Mouse (Mus musculus): ENCODE measurements around the gene Ltbr.

Ltbr gene

DNA sequence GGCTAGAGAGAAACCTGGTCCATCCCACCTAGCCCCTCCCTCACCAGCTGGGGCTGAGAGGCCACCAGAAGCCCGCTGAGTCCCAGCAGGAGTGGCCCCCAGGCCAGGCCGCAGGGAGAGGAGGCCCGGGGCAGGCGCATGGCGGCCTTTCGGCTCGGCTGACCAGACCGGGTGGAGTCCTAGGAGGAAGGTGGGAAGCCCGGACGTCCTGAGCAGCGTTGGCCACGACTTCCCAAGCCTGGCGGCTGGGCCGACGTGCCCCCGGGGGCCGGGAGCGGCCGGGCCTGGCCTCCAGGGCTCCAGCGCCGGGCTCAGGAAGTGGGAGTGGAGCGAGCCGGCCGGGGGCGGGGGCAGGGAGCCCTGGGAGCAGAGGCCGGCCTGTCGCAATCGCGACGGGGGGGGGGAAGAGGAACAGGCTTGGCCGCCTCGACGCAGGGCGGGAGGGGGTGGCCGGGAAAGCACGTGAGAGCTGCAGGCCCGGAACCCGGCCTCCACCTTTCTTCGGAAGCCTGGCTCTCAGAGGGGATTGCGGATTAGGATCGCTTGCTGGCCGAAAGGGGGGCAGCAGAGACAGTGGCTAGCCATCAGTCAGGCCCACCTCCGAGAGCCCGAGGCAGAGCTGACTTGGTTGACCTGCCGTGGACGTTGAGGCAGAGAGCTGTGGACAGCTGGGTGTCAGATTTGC is at the start of gene Ltbr:
TSS of gene Ltbr (minus strand) at position 340 of the 685 bp plus-strand sequence.
- peak; percentile 20 to 21 for DNase-seq (ENCODE audit: low spot score in 2 of 2)

DNA sequence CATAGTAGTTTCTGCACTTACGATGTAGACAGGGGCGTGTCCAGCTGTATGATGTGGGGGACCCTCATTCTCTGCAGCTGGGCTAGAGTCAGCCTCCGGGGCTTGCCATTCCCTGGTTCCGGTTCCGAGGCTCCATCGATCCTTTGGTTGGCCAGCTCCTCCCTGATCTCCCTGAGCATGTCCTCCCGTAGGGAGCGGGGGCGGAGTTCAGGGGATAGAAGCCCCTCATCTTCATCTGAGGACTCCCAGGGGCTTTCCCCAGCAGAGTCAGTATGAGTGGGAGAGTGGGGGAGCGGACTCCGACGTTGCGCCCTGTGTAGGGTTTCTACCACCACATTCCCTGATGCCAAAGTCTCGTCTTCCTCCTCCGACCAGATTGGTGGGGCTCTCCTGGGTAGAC is 49.3 kb upstream of the Ltbr start:
- DNase-seq (ENCODE audit: low spot score in 2 of 2), result no peak

DNA sequence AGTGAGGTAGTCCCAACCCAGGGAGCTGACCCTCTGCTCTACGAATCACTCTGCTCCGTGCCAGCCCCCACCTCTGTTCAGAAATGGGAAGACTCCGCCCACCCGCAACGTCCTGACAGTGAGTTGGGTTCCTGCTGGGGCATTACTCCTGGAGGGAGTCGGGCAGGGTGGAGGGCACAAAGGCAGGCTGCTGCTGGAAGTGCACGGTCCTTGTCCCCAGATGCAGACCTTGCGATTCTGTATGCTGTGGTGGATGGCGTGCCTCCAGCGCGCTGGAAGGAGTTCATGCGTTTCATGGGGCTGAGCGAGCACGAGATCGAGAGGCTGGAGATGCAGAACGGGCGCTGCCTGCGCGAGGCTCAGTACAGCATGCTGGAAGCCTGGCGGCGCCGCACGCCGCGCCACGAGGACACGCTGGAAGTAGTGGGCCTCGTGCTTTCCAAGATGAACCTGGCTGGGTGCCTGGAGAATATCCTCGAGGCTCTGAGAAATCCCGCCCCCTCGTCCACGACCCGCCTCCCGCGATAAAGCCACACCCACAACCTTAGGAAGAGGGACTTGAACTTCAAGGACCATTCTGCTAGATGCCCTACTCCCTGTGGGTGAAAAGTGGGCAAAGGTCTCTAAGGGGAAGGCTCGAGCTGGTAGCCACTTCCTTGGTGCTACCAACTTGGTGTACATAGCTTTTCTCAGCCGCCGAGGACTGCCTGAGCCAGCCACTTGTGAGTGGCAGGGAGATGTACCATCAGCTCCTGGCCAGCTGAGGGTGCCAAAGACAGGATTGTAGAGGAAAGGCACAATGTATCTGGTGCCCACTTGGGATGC is 48.0 kb upstream of the Ltbr start:
- no peak for DNase-seq (ENCODE audit: low spot score in 2 of 2)

DNA sequence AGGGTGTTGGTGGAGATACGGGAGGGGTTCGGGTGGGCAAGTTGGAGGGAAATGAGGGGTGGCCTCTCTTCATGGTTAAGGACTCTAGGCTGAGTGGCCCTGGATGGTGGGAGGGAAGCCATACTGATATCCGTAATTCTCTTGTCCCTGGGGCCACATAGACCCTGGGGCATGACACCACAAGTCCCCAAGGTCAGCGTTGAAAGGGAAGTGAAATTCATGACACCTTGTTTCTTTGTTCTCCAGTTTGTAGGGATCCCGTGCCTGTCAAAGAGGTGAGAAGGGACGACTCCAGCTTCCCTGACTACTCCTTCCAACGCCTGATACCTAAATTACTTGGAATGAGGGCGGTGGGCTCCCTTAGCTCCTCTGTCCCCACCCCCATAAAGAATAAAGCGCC is 47.2 kb upstream of the Ltbr start:
- DNase-seq (ENCODE audit: low spot score in 2 of 2), result no peak

DNA sequence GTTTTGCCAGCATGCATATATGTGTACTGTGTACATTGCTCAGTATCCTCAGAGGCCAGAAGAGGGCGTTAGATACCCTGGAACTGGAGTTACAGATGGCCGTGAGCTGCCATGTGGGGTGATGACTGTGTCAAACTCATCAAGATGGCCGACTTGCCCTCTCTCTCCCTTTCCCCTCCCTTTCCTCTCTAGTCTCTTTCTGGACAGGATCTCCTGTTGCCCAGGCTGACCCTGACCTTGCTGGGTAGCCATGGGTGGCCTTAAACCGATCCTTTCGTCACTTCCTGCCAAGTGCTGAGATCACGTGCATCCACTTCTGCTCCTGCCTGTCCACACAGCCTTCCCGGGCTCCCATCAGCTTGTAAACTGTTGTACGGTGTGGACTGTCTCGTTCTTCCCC is 46.3 kb upstream of the Ltbr start:
- DNase-seq (ENCODE audit: low spot score in 2 of 2), result no peak

DNA sequence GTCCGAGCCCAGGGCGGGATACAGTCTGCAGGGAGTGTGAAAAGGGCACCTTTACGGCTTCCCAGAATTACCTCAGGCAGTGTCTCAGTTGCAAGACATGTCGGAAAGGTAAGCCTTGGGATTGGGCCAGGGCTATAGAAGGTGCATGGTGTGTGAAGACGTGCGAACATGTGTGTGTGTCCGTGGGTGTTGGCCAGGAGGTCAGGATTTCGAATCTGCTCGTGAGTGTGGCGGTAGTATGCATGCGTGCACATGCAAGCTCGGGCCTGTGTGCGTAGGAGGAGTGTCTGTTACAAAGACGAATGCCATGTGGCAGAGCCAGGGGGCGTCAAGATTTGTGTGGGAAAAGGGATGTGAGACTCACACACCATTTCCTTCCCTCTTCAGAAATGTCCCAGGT is 43.6 kb upstream of the Ltbr start:
- DNase-seq (ENCODE audit: low spot score in 2 of 2), result no peak

DNA sequence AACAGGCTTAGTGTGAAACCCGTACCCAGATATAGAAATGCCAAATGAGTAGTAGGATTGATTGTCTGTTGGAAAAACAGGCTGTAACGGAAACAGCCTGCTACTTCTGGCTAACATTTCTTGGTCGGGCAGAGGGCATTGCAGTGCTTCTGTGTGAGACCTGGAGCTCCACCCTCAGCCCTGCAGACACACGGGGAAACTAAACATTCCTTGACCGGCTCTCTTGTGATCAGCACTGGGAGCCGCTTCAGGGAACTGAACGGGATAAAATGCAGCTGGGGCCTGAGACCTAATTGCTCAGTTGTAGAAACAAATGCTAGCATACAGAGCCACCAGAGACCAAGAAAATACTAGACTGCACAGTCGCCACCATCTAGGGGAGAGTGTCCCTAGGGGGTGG is 42.6 kb upstream of the Ltbr start:
- no peak for DNase-seq (ENCODE audit: low spot score in 2 of 2)

DNA sequence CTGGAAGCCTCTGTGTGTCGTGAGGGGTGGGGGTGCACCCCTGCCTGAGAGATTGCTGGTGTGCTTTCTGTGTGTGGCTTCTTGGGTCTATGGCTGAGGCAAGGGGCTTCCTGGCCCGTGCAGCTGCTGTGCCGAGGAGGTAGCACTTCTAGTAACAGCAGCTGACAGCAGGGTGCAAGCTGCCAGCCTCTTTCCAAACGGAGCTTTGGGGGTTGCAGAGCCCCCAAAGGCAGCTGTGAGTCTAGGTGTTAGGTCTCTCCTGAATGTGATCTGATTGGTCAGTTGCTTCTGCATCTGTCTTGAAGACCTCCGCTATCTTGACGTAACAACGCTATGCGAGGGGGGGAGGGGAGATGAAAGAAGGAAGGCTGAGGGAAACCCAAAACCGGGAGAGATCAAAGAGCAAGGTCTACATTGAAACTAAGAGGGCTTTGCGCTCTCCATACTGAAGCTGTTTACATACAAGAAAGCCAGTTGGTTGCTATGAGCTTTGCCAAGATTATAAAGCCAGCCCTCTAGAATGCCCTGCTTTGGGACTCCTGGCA is 41.6 kb upstream of the Ltbr start:
- DNase-seq (ENCODE audit: low spot score in 2 of 2), result no peak

DNA sequence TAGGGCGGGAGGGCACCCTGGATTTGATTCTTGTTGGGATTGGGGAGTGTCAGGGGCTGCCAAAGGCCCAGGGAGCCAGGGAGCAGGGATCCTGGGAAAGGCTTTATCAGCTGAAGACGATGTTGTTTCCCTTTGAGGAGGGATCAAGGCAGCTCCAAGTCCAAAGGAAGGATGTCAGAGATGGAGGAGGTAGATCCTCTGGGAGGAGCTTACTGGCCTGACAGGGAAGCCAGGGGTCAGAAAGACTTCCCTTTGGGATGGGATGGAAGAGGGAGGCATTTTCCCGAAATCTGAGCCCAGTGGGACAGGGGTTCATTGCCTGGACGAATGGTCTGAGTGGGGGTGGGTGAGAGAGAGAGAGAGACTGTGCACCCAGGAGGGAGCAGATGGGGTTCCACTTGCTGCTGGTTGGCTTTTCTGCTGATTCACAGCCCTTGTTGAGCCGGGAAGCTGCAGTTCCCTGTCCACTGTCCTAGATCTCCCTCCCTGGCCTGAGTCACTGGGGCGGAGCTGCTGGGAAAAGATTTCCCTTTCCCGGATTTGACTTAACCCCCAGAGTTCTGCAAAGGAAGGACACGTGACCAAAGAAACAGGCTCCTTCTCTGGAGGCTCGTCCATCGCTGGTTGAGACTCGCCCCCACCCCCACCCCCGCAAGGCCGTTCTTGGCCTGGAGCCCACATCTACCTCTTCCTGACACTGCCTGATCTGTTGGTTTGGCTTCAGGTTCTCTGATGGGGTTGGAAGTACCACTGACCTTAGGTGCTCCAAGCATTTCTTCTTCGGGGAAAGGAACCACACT is 40.9 kb upstream of the Ltbr start:
- DNase-seq (ENCODE audit: low spot score in 2 of 2), result no peak

DNA sequence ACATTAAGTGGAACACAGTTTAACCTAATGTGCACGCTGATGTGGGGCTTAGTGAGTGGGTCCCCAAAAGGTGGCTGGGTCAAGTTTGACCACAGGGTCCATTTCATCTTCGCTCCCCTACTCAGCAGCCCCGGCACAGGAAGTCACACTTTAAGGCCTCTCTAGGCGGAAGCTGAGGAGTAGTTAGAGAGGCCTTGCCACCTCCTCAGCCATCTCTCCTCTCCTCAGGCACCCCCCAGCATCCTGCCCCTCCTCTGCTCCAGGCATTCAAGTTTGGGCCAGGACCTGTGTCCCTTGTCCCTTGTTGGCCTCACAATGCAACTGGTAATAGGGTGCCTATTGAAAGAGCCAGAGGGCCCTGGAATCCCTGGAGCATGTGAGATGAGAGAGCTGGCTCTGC is 40.0 kb upstream of the Ltbr start:
- no peak for DNase-seq (ENCODE audit: low spot score in 2 of 2)

DNA sequence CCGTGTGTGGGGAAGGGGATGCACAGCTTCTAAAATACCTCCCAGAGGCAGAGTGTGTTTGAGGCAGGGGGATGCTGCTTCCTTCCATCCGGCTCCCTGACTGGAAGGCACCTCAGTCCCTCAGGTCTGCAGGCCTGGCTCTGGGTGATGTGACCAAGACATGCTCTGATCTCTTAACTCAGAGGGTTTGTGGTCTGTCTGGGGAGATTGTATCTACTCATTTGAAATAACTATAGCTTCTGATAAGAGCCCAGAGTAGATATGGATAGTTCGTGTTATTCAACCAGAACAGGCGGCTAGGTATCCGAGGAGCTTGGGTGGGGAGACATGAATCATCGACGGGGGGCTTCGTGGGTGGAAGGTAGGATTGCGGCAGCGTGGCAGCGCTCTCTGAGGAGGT is 39.5 kb upstream of the Ltbr start:
- DNase-seq (ENCODE audit: low spot score in 2 of 2), result no peak

DNA sequence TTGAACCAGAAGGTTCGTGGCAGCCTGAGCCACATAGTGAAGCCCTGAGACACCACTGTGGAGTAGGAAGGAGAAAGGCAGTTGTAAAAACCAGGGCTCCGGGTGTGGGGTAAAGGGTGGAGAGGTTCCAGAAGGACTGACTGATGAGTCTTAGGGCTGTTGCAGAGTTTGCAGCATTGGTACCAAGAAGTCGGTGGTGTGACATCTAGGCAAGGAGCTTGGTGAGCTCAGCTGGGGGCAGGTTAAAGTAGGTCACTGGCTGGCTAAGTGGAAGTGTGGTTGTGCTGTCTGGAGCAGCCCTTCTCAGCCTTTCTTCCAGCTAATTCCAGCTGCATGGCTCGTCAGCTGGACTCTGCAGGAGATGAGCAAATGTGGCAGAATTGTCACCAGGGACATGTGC is 39.1 kb upstream of the Ltbr start:
- DNase-seq (ENCODE audit: low spot score in 2 of 2), result no peak

DNA sequence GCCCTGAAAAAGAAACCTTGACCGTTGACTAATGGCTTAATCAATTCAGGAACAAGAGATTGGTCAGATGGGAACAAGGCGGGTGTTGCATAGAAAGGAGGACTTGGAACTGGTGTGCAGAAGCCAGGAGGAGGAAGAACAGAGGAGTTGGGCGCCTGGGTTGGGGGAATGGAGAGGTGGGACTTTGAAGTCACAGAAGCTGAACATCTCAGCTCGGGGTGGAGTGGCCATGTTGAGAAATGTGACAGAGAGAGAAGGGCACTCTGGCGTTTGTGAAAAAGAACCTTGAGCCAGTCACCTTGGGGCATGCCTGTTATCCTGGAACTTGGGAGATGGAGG is 38.3 kb upstream of the Ltbr start:
- no peak for DNase-seq (ENCODE audit: low spot score in 2 of 2)

DNA sequence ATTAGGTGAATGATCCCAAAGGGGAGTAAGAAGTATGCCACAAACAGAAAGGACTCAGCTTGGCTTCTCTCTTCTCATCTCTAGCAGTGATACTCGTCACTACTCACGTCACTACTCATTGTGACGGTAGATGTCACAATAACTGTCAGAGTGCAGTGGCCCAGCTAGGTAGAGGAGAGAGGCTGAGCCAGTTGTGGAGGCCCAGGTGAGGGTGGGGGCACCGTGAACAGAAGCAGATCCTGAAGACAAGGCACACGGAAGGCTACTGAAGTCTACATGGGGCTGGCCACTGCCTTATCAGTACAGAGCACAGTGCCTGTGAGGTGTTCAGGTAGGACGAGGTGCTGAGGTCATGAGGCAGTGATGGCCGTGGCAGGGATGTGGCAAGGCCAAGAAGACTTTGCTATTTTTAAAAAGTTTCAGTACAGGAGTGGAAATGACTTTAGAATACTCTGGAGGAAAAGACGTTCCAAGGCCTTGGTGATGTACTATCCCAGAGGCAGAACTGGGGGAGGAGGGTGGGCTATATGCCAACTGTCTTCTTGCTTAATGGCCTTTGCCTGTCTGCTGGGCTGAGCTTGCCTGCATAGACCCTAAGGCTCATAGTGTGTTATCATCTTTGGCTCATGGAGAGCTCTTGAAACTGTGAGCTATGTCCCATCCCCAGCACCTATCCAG is 37.8 kb upstream of the Ltbr start:
- DNase-seq (ENCODE audit: low spot score in 2 of 2), result no peak

DNA sequence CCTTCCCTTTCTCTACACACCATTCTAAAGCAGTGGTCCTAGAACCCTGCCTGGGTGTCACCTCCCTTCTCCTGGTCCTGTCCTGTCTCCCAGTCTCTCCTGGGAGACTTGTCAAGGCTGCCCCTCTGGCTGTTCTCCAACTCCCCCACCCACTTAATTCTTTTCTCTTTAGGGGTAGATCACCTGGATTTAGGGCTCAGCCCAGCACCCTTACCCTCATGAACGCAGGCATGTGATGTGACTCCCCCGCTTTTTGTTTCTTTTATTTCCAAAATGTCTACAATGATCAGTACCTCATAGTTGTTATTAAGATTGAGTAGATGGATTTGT is 37.3 kb upstream of the Ltbr start:
- no peak for DNase-seq (ENCODE audit: low spot score in 2 of 2)

DNA sequence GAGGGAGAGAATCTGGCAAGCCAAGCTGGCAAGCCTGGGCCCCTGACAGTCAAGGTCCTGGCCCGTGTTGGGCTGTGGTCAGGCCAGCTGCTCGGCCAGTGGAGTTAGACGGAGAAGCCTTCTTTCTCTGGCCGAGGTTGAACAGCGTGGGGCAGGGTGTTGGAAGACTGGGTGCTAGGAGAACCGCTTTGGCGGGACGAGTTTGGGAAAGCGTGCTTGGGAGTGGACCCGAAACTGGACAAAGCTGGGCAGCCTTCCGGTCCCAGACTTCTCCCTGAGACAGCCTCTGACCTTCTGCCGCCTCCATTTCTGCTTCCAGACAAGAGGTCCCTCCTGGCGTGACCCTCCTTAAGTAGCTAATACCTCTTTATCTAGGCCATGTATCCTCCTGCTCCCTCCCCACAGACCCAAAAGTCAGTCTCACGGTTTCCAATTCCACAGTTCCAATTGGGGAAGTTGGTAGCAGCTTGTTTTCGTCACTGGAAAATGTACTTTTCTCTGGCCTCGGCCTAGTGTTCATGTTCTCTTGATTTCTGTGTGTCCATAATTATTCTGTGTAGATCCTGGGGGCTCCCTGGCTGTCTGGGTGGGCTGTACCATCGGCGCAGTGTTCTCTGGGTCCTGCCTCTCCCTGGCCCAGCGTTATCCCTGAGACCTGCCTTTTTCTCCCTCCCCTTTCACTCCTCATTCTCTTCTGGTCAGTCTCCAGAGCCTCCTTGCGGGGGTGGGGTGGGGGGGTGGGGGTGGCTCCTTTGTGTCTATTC is 36.7 kb upstream of the Ltbr start:
- no peak for DNase-seq (ENCODE audit: low spot score in 2 of 2)

DNA sequence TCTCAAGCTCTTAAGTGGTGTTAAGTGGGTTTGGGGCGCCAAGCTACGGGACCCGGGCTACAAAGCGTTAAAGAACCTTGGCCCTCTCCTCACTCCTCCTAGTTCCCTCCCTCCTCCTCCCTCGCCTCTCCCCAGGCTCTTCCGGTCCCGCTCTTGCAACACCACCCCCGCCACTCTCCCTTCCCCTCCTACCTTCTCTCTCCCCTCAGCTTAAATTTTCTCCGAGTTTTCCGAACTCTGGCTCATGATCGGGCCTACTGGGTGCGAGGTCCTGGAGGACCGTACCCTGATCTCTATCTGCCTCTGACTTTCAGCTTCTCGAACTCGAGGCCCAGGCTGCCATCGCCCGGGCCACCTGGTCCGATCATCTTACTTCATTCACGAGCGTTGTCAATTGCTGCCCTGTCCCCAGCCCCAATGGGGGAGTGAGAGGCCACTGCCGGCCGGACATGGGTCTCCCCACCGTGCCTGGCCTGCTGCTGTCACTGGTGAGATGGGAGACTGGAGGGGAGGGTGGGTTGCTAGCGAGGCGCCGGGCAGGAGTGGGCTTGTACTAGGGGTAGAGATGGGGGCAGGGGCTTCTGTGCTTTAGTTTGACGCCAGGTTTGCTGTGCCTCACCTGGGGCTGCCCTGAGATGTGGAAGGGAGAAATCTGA is 36.0 kb upstream of the Ltbr start:
- no peak for DNase-seq (ENCODE audit: low spot score in 2 of 2)

DNA sequence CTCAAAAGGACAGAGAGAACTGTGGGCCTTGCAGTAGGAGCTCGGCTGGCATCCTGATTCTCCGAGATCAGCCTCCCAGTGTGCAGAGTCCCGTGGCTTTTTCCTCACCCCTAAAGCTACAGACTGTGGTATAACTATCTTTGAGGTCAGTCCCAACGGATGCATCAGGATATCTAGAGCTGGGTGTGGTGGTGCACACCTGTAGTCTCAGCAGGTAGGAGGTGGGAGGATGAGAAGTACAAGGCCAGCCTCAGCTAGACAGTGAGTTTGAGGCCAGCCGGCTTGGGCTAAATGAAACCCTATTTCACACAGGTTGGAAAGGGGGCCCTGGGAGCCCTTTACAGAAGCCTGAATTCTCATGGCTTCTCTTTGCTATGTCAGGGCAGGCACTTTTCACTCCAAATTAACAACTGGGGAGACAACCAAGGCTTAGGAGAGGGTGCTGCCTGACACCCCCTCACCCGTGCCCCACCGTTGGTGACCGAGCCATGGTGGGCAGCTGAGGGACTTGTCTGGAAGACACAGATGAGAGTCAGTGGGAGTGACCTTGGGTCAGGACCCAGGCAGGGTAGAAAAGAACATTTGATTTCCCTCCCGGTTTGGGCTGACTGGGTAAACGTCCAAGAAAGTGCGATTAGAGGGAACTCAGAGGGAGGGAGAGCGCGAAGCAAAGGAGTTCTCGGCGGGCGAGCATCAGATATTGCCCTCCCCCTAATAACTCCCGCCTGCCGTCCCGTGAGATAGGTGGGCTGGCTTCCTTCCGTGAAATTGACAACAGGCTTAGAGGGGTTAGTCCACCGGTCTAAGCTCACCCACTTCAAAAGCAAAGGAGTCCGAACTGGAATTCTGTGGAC is 35.3 kb upstream of the Ltbr start, which contains the start of gene Tnfrsf1a:
TSS of gene Tnfrsf1a (plus strand) at position 642 of the 854 bp plus-strand sequence.
- no peak for DNase-seq (ENCODE audit: low spot score in 2 of 2)

DNA sequence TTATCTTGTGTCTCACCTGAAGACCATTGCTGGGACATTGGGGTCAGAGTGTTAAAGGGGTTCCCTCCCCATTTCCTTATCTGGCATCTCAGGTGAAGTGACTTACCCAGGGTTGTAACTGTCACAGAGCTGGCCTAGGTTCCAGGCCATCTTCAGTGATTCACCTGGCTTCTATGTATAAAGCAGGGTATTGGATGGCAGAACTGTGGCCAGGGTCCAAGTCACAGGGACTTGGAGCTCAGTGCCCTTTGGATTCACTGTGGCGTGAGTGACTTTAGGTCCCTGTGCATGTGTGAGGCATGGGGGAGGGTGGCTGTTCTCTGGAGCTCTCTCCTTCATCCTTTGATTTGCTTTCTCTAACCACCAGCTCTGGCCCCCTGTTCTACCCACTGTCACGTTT is 32.3 kb upstream of the Ltbr start:
- no peak for DNase-seq (ENCODE audit: low spot score in 2 of 2)

DNA sequence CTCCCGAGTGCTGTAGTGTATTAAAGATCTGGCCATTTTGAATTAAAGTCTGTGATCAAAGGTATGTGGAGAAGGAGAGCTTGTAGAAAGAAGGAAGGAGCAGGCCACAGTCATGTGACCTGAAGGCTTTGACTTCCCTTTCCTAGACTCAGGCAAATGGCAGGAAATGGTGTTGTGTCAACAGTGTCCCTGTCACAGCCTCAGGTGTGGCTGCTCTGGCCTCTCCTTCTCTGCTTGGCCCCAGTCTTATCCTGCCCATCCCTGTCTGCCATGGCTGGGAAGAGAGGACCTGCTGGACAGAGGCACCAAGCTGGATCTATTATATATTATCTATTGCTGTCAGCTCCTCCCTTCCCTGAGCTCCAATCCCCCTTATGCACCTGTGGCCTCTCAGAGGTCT is 31.9 kb upstream of the Ltbr start:
- no peak for DNase-seq (ENCODE audit: low spot score in 2 of 2)
